Mouse (Mus musculus): ENCODE measurements around the gene Cdipt.

Gene Cdipt

GRCm38 (mm10) chr7:126975893-126975949 lies at the start of gene Cdipt:
Gene Cdipt, plus strand, starts transcription at chr7:126975914.
- no peak for DNase-seq (ENCODE audit: low spot score in 2 of 2)

GRCm38 (mm10) chr7:126926299-126926698 lies 49.4 kb upstream of the Cdipt start:
- DNase-seq (ENCODE audit: low spot score in 2 of 2): no peak

GRCm38 (mm10) chr7:126928384-126929037 lies 47.2 kb upstream of the Cdipt start, which contains the start of gene Kctd13:
Gene Kctd13, plus strand, starts transcription at chr7:126928879.
- DNase-seq (ENCODE audit: low spot score in 2 of 2): peak; percentile 90

- DNase-seq (ENCODE audit: low spot score in 2 of 2): no peak
These were observed 46.7 kb upstream of the Cdipt start for GRCm38 (mm10) chr7:126929046-126929445.

GRCm38 (mm10) chr7:126932652-126933051 lies 43.1 kb upstream of the Cdipt start:
- DNase-seq (ENCODE audit: low spot score in 2 of 2): no peak

GRCm38 (mm10) chr7:126941171-126941570 lies 34.5 kb upstream of the Cdipt start:
- DNase-seq (ENCODE audit: low spot score in 2 of 2): no peak

- no peak for DNase-seq (ENCODE audit: low spot score in 2 of 2)
These were observed 33.9 kb upstream of the Cdipt start for GRCm38 (mm10) chr7:126941801-126942200.

- no peak for DNase-seq (ENCODE audit: low spot score in 2 of 2)
These were observed 29.2 kb upstream of the Cdipt start for GRCm38 (mm10) chr7:126946530-126946929.

GRCm38 (mm10) chr7:126948626-126949025 lies 27.1 kb upstream of the Cdipt start:
- DNase-seq (ENCODE audit: low spot score in 2 of 2): no peak

GRCm38 (mm10) chr7:126949403-126949792 lies 26.3 kb upstream of the Cdipt start, which contains the start of gene Asphd1:
Gene Asphd1, minus strand, starts transcription at chr7:126949582.
- DNase-seq (ENCODE audit: low spot score in 2 of 2): no peak

GRCm38 (mm10) chr7:126949793-126950646 lies 25.7 kb upstream of the Cdipt start, which contains the start of gene Sez6l2:
Gene Sez6l2, plus strand, starts transcription at chr7:126950563.
- DNase-seq (ENCODE audit: low spot score in 2 of 2): peak; percentile 60 to 88

- no peak for DNase-seq (ENCODE audit: low spot score in 2 of 2)
These were observed 24.8 kb upstream of the Cdipt start for GRCm38 (mm10) chr7:126950647-126951615.

- no peak for DNase-seq (ENCODE audit: low spot score in 2 of 2)
These were observed 24.0 kb upstream of the Cdipt start for GRCm38 (mm10) chr7:126951741-126952140.

- DNase-seq (ENCODE audit: low spot score in 2 of 2): no peak
These were observed 23.1 kb upstream of the Cdipt start for GRCm38 (mm10) chr7:126952646-126953045.

GRCm38 (mm10) chr7:126955125-126955524 lies 20.6 kb upstream of the Cdipt start:
- DNase-seq (ENCODE audit: low spot score in 2 of 2): no peak

GRCm38 (mm10) chr7:126959780-126960179 lies 15.9 kb upstream of the Cdipt start:
- no peak for DNase-seq (ENCODE audit: low spot score in 2 of 2)

GRCm38 (mm10) chr7:126961095-126961494 lies 14.6 kb upstream of the Cdipt start:
- no peak for DNase-seq (ENCODE audit: low spot score in 2 of 2)

GRCm38 (mm10) chr7:126961965-126962364 lies 13.7 kb upstream of the Cdipt start:
- no peak for DNase-seq (ENCODE audit: low spot score in 2 of 2)

- peak; percentile 13 to 25 for DNase-seq (ENCODE audit: low spot score in 2 of 2)
These were observed 12.0 kb upstream of the Cdipt start for GRCm38 (mm10) chr7:126963548-126964286.

- DNase-seq (ENCODE audit: low spot score in 2 of 2): no peak
These were observed 10.1 kb upstream of the Cdipt start for GRCm38 (mm10) chr7:126965568-126965967.

- no peak for DNase-seq (ENCODE audit: low spot score in 2 of 2)
These were observed 8.4 kb upstream of the Cdipt start for GRCm38 (mm10) chr7:126967361-126967760.

- peak in 1 of 2 experiments; percentile 15 for DNase-seq (ENCODE audit: low spot score in 2 of 2)
These were observed 221 bp upstream of the Cdipt start for GRCm38 (mm10) chr7:126975493-126975892.

Data from urinary bladder, adult 18-20 months (tissue).